Mouse (Mus musculus) E14TG2a.4 (cell line): ENCODE data around the gene Izumo4.

ENCODE experiments used
- CTCF ChIP-seq: conservative IDR thresholded peaks from 2 replicates; pipeline ENCODE4 v1.5.1; 2014; ENCODE audit warnings: low read length
- NANOG ChIP-seq: IDR thresholded peaks from 2 replicates; pipeline ENCODE4 v1.6.1; 2014; ENCODE audit warnings: borderline replicate concordance, low read length, mixed read lengths
- POU5F1 ChIP-seq: IDR thresholded peaks from 2 replicates; pipeline ENCODE4 v1.6.1; 2014; ENCODE audit warnings: low read length, borderline replicate concordance

- TF ChIP-seq CTCF (no peak), POU5F1 (no peak), NANOG (no peak)
Measured at GRCm38 (mm10) chr10:80696502-80697392, 5.2 kb upstream of the Izumo4 start.
